Mouse (Mus musculus) forebrain, embryonic 14.5 days (tissue): Measurements from ENCODE around the gene Tlcd2. TPM values are rescaled to one million over a fixed set of nuclear protein-coding genes. Genes with fewer than 3 reads are reported as not detected.

ENCODE experiments used
- ATAC-seq: fragments of 200-750 bp; cut with Nextera tagmentation; 2 replicates; pipeline ENCODE4 v1.8.0; 2017; ENCODE audit warnings: mild to moderate bottlenecking, moderate library complexity
- DNase-seq: peaks from one replicate; pipeline ENCODE4 v3.0.0-alpha.2; 2015; ENCODE audit warnings: low spot score
- H3K27ac ChIP-seq: fragments of 300-500 bp; sonication (generic); 2 replicates; pipeline ENCODE4 v1.5.1; 2014; ENCODE audit warnings: low read depth, mild to moderate bottlenecking, control low read depth, low read length, moderate library complexity
- H3K27me3 ChIP-seq: fragments of 300-500 bp; sonication (generic); replicated peaks from 2 replicates; pipeline ENCODE4 v1.6.1; 2014; ENCODE audit warnings: low read length, control low read depth, mixed read lengths; ENCODE audit not compliant: control insufficient read depth, insufficient read depth
- H3K36me3 ChIP-seq: fragments of 300-500 bp; sonication (generic); 2 replicates; pipeline ENCODE4 v1.6.1; 2014; ENCODE audit warnings: low read length, control low read depth; ENCODE audit not compliant: control insufficient read depth, insufficient read depth
- H3K4me1 ChIP-seq: fragments of 300-500 bp; sonication (generic); 2 replicates; pipeline ENCODE4 v1.6.1; 2014; ENCODE audit warnings: antibody characterized with exemption, low read length, control low read depth; ENCODE audit not compliant: control insufficient read depth, insufficient read depth
- H3K4me2 ChIP-seq: fragments of 300-500 bp; sonication (generic); 2 replicates; pipeline ENCODE4 v1.6.1; 2014; ENCODE audit warnings: mild to moderate bottlenecking, control low read depth, low read length
- H3K4me3 ChIP-seq: fragments of 300-500 bp; sonication (generic); 2 replicates; pipeline ENCODE4 v1.5.1; 2014; ENCODE audit warnings: low read depth, low read length, control low read depth
- H3K9ac ChIP-seq: fragments of 300-500 bp; sonication (generic); 2 replicates; pipeline ENCODE4 v1.6.1; 2014; ENCODE audit warnings: mild to moderate bottlenecking, low read length, control low read depth, moderate library complexity
- H3K9me3 ChIP-seq: fragments of 300-500 bp; sonication (generic); replicated peaks from 2 replicates; pipeline ENCODE4 v1.6.1; 2016; ENCODE audit warnings: low read length, control low read depth, mixed read lengths; ENCODE audit not compliant: control insufficient read depth
- WGBS: fragments of 180-500 bp; shearing (Covaris S2); extraction: QIAGEN DNeasy Blood & Tissue Kit; methylation state at CpG from one replicate; pipeline ENCODE4 v1.1.7; 2014; 5-methylcytosine and 5-hydroxymethylcytosine counted together
- polyA plus RNA-seq: library from polyadenylated mRNA; unstranded; fragments of >200 nt; fragmentation: Nextera tagmentation; extraction: Ambion mirVana; gene quantifications from 2 replicates; pipeline ENCODE4 v1.2.1, GENCODE M21; 2014

The Tlcd2 gene
- polyA plus RNA-seq, 1 experiment from 2014 or later, result 1.3 TPM

- H3K27ac ChIP-seq, result no peak overlapping the region
- H3K4me3 ChIP-seq, result no peak overlapping the region
- no peaks in the 10 kb centered on the region for H3K4me1 ChIP-seq
- no peak for ATAC-seq
- no peak overlapping the region for H3K9ac ChIP-seq
- 91% methylated on average over 7 of the region's 7 CpGs for WGBS
- H3K27me3 ChIP-seq, result no peaks in the 10 kb centered on the region
- peaks cover 12% of the 10 kb centered on the region; the same call in 1 of the 2 replicates for H3K36me3 ChIP-seq
- no peak for DNase-seq
- H3K9me3 ChIP-seq, result no peaks in the 10 kb centered on the region
- no peak overlapping the region for H3K4me2 ChIP-seq
Measured at GRCm38 (mm10) chr11:75441034-75441433, 20.5 kb upstream of the Tlcd2 start.

GRCm38 (mm10) chr11:75441601-75442000 lies 19.9 kb upstream of the Tlcd2 start:
- peaks cover 12% of the 10 kb centered on the region; the same call in 1 of the 2 replicates for H3K36me3 ChIP-seq
- H3K27ac ChIP-seq, result no peak overlapping the region
- H3K27me3 ChIP-seq, result no peaks in the 10 kb centered on the region
- no peak overlapping the region for H3K4me2 ChIP-seq
- 58% methylated on average over 16 of the region's 16 CpGs for WGBS
- H3K4me1 ChIP-seq, result no peaks in the 10 kb centered on the region
- H3K4me3 ChIP-seq, result no peak overlapping the region
- ATAC-seq (no peak), DNase-seq (no peak)
- H3K9me3 ChIP-seq, result no peaks in the 10 kb centered on the region
- H3K9ac ChIP-seq, result no peak overlapping the region

GRCm38 (mm10) chr11:75443711-75444110 lies 17.8 kb upstream of the Tlcd2 start:
- Histone ChIP-seq H3K36me3 (peaks cover 32% of the 10 kb centered on the region), H3K27me3 (no peaks in the 10 kb centered on the region), H3K4me1 (no peaks in the 10 kb centered on the region), H3K4me3 (no peak overlapping the region), H3K4me2 (no peak overlapping the region), H3K9ac (no peak overlapping the region), H3K27ac (no peak overlapping the region), H3K9me3 (no peaks in the 10 kb centered on the region)
- WGBS, result 60% methylated on average over 8 of the region's 8 CpGs
- DNase-seq, result no peak
- ATAC-seq, result no peak

- WGBS, result 96% methylated on average over 3 of the region's 3 CpGs
- no peak for DNase-seq
- 0 out of 2 replicates have a peak, but pooled peaks cover 3% of the 10 kb centered on the region for H3K4me1 ChIP-seq
- H3K9me3 ChIP-seq, result no peaks in the 10 kb centered on the region
- no peak for ATAC-seq
- no peak overlapping the region for H3K4me3 ChIP-seq
- H3K27me3 ChIP-seq, result no peaks in the 10 kb centered on the region
- H3K27ac ChIP-seq, result no peak overlapping the region
- peaks cover 31% of the 10 kb centered on the region for H3K36me3 ChIP-seq
- no peak overlapping the region for H3K9ac ChIP-seq
- no peak overlapping the region for H3K4me2 ChIP-seq
Measured at GRCm38 (mm10) chr11:75448575-75448974, 12.9 kb upstream of the Tlcd2 start.

- WGBS, result 82% methylated on average over 7 of the region's 7 CpGs
Measured at GRCm38 (mm10) chr11:75449695-75450094, 11.8 kb upstream of the Tlcd2 start.

GRCm38 (mm10) chr11:75450304-75450908 lies 11.1 kb upstream of the Tlcd2 start:
- Histone ChIP-seq H3K27me3 (no peaks in the 10 kb centered on the region), H3K36me3 (peaks cover 28% of the 10 kb centered on the region), H3K9me3 (no peaks in the 10 kb centered on the region), H3K4me2 (no peak overlapping the region), H3K27ac (no peak overlapping the region), H3K4me1 (peaks cover 10% of the 10 kb centered on the region; the same call in 1 of the 2 replicates), H3K9ac (no peak overlapping the region), H3K4me3 (no peak overlapping the region)
- DNase-seq (no peak), ATAC-seq (no peak)
- 84% methylated on average over 8 of the region's 8 CpGs for WGBS

More at GRCm38 (mm10) chr11:75449695-75450094, 11.8 kb upstream of the Tlcd2 start:
- no peak overlapping the region for H3K4me2 ChIP-seq
- H3K4me3 ChIP-seq, result no peak overlapping the region
- ATAC-seq (no peak), DNase-seq (no peak)
- H3K36me3 ChIP-seq, result peaks cover 31% of the 10 kb centered on the region
- no peak overlapping the region for H3K9ac ChIP-seq
- H3K27me3 ChIP-seq, result no peaks in the 10 kb centered on the region
- H3K9me3 ChIP-seq, result no peaks in the 10 kb centered on the region
- peaks cover 9% of the 10 kb centered on the region; the same call in 1 of the 2 replicates for H3K4me1 ChIP-seq
- no peak overlapping the region for H3K27ac ChIP-seq

- Histone ChIP-seq H3K27me3 (no peaks in the 10 kb centered on the region), H3K9me3 (no peaks in the 10 kb centered on the region), H3K9ac (0 out of 2 replicates have a peak overlapping the region, but pooled peaks have one; percentile 8), H3K4me1 (peaks cover 10% of the 10 kb centered on the region; the same call in 1 of the 2 replicates), H3K4me3 (no peak overlapping the region), H3K4me2 (no peak overlapping the region), H3K36me3 (peaks cover 27% of the 10 kb centered on the region), H3K27ac (no peak overlapping the region)
- WGBS, result 92% methylated on average over 15 of the region's 15 CpGs
- ATAC-seq (no peak), DNase-seq (no peak)
Measured at GRCm38 (mm10) chr11:75450936-75451335, 10.6 kb upstream of the Tlcd2 start.

GRCm38 (mm10) chr11:75452081-75452480 lies 9.4 kb upstream of the Tlcd2 start:
- DNase-seq, result no peak
- no peak overlapping the region for H3K27ac ChIP-seq
- 88% methylated on average over 8 of the region's 8 CpGs for WGBS
- H3K4me3 ChIP-seq, result no peak overlapping the region
- peaks cover 22% of the 10 kb centered on the region for H3K36me3 ChIP-seq
- no peaks in the 10 kb centered on the region for H3K9me3 ChIP-seq
- peaks cover 10% of the 10 kb centered on the region; the same call in 1 of the 2 replicates for H3K4me1 ChIP-seq
- H3K27me3 ChIP-seq, result no peaks in the 10 kb centered on the region
- ATAC-seq, result no peak
- no peak overlapping the region for H3K9ac ChIP-seq
- H3K4me2 ChIP-seq, result no peak overlapping the region

GRCm38 (mm10) chr11:75452812-75453557 lies 8.5 kb upstream of the Tlcd2 start:
- H3K4me3 ChIP-seq, result no peak overlapping the region
- H3K36me3 ChIP-seq, result peaks cover 15% of the 10 kb centered on the region
- no peak for ATAC-seq
- peaks cover 10% of the 10 kb centered on the region; the same call in 1 of the 2 replicates for H3K4me1 ChIP-seq
- no peaks in the 10 kb centered on the region for H3K9me3 ChIP-seq
- WGBS, result 93% methylated on average over 31 of the region's 31 CpGs
- H3K4me2 ChIP-seq, result no peak overlapping the region
- DNase-seq, result no peak
- H3K9ac ChIP-seq, result no peak overlapping the region
- H3K27me3 ChIP-seq, result no peaks in the 10 kb centered on the region
- H3K27ac ChIP-seq, result no peak overlapping the region
